Mouse (Mus musculus) MEL (cell line): Measurements from ENCODE around the gene Scd4. TPM values are rescaled to one million over a fixed set of nuclear protein-coding genes. Genes with fewer than 3 reads are reported as not detected.
"Not testable (repeated sequence)": the region's sequence is repeated elsewhere in the genome, so short reads cannot be mapped to it uniquely, and the experiment has no call there.

Experiments
- DNase-seq: peaks from one replicate; pipeline ENCODE4 v3.0.0; 2011; ENCODE audit warnings: low read depth, low spot score
- H3K27ac ChIP-seq: 2 replicates; pipeline ENCODE4 v1.5.1; 2012; ENCODE audit warnings: low read depth, mild to moderate bottlenecking, control low read depth, low read length, moderate library complexity; ENCODE audit not compliant: control insufficient read depth
- H3K27me3 ChIP-seq, 2 experiments: fragments of 150-350 bp in 1 of 2; sonication (generic) in 1 of 2; 2 replicates each; pipeline ENCODE4 v1.6.1; 2012; ENCODE audit warnings: low read length in 2 of 2, mild to moderate bottlenecking in 2 of 2, improper control_type of control experiment in 1 of 2, moderate library complexity in 1 of 2; ENCODE audit not compliant: insufficient read depth in 2 of 2, control insufficient read depth in 1 of 2
- H3K36me3 ChIP-seq, 2 experiments: 2 replicates each; pipeline ENCODE4 v1.6.1; 2012 to 2014; ENCODE audit warnings: low read length in 2 of 2, improper control_type of control experiment in 1 of 2, inconsistent platforms in 1 of 2, mild to moderate bottlenecking in 1 of 2; ENCODE audit not compliant: insufficient read depth in 2 of 2, control insufficient read depth in 1 of 2
- H3K4me1 ChIP-seq, 2 experiments: fragments of 150-350 bp in 1 of 2; sonication (generic) in 1 of 2; 2 replicates each; pipeline ENCODE4 v1.6.1; 2012; ENCODE audit warnings: low read length in 2 of 2, improper control_type of control experiment in 1 of 2, mild to moderate bottlenecking in 1 of 2; ENCODE audit not compliant: insufficient read depth in 2 of 2, control insufficient read depth in 1 of 2
- H3K4me3 ChIP-seq, 2 experiments: fragments of 150-350 bp in 1 of 2; sonication (generic) in 1 of 2; 2 replicates each; pipeline ENCODE4 v1.5.1; 2012; ENCODE audit warnings: low read depth in 2 of 2, low read length in 2 of 2, mild to moderate bottlenecking in 2 of 2, moderate library complexity in 2 of 2, control low read depth in 1 of 2, improper control_type of control experiment in 1 of 2; ENCODE audit not compliant: control insufficient read depth in 1 of 2, insufficient read depth in 1 of 2
- H3K79me2 ChIP-seq: 2 replicates; pipeline ENCODE4 v1.6.1; 2012; ENCODE audit warnings: mild to moderate bottlenecking, low read length, moderate library complexity; ENCODE audit not compliant: control insufficient read depth, poor library complexity, insufficient read depth
- H3K9ac ChIP-seq: 2 replicates; pipeline ENCODE4 v1.6.1; 2012; ENCODE audit warnings: low read depth, mild to moderate bottlenecking, control low read depth, low read length, moderate library complexity; ENCODE audit not compliant: control insufficient read depth, poor library complexity, severe bottlenecking
- H3K9me3 ChIP-seq: fragments of 150-350 bp; sonication (generic); replicated peaks from 2 replicates; pipeline ENCODE4 v1.6.1; 2012; ENCODE audit warnings: mild to moderate bottlenecking, low read length, improper control_type of control experiment, moderate library complexity; ENCODE audit not compliant: insufficient read depth
- BHLHE40 ChIP-seq: IDR thresholded peaks from 2 replicates; pipeline ENCODE4 v1.6.1; 2012; ENCODE audit warnings: low read depth, mild to moderate bottlenecking, inconsistent platforms, low read length, improper control_type of control experiment, borderline replicate concordance
- CTCF ChIP-seq, 3 experiments: IDR thresholded peaks in 2 of 3; conservative IDR thresholded peaks in 1 of 3; 2 replicates each; pipeline ENCODE4 v1.5.1; 2011 to 2012; ENCODE audit warnings: low read length in 3 of 3, low read depth in 2 of 3, mild to moderate bottlenecking in 2 of 3, improper control_type of control experiment in 1 of 3, inconsistent platforms in 1 of 3, mixed read lengths in 1 of 3, moderate library complexity in 1 of 3; ENCODE audit not compliant: control insufficient read depth in 1 of 3, insufficient read depth in 1 of 3, poor library complexity in 1 of 3, severe bottlenecking in 1 of 3
- E2F4 ChIP-seq: IDR thresholded peaks from 2 replicates; pipeline ENCODE4 v1.6.1; 2011; ENCODE audit warnings: low read depth, low read length, improper control_type of control experiment, borderline replicate concordance
- EP300 ChIP-seq, 2 experiments: IDR thresholded peaks; 2 replicates each; pipeline ENCODE4 v1.6.1; 2011; ENCODE audit warnings: improper control_type of control experiment in 2 of 2, low read length in 2 of 2, low read depth in 1 of 2, mild to moderate bottlenecking in 1 of 2
- GABPA ChIP-seq: IDR thresholded peaks from 2 replicates; pipeline ENCODE4 v1.6.1; 2012; ENCODE audit warnings: low read depth, mild to moderate bottlenecking, inconsistent platforms, low read length, improper control_type of control experiment, moderate library complexity
- GATA1 ChIP-seq: IDR thresholded peaks from 2 replicates; pipeline ENCODE4 v1.6.1; 2011; ENCODE audit warnings: low read depth, low read length, improper control_type of control experiment
- HCFC1 ChIP-seq: IDR thresholded peaks from 2 replicates; pipeline ENCODE4 v1.6.1; 2012; ENCODE audit warnings: low read depth, mild to moderate bottlenecking, inconsistent platforms, low read length, improper control_type of control experiment, moderate library complexity
- JUND ChIP-seq: IDR thresholded peaks from 2 replicates; pipeline ENCODE4 v1.6.1; 2011; ENCODE audit warnings: low read depth, mild to moderate bottlenecking, improper control_type of control experiment, low read length
- KAT2A ChIP-seq: conservative IDR thresholded peaks from 2 replicates; pipeline ENCODE4 v1.6.1; 2012; ENCODE audit warnings: low read depth, low read length, improper control_type of control experiment, inconsistent platforms
- MAFK ChIP-seq: IDR thresholded peaks from 2 replicates; pipeline ENCODE4 v1.6.1; 2011; ENCODE audit warnings: low read depth, mild to moderate bottlenecking, low read length, improper control_type of control experiment, borderline replicate concordance
- MAX ChIP-seq: IDR thresholded peaks from 2 replicates; pipeline ENCODE4 v1.6.1; 2011; ENCODE audit warnings: low read length, improper control_type of control experiment
- MAZ ChIP-seq: IDR thresholded peaks from 2 replicates; pipeline ENCODE4 v1.6.1; 2012; ENCODE audit warnings: low read depth, mild to moderate bottlenecking, inconsistent platforms, low read length, improper control_type of control experiment
- MEF2A ChIP-seq: IDR thresholded peaks from 2 replicates; pipeline ENCODE4 v1.6.1; 2014; ENCODE audit warnings: low read depth, mild to moderate bottlenecking, inconsistent platforms, low read length, improper control_type of control experiment; ENCODE audit not compliant: poor library complexity, insufficient replicate concordance, severe bottlenecking; ENCODE audit errors: extremely low read depth
- MXI1 ChIP-seq: IDR thresholded peaks from 2 replicates; pipeline ENCODE4 v1.6.1; 2011; ENCODE audit warnings: mild to moderate bottlenecking, low read depth, low read length, improper control_type of control experiment
- MYB ChIP-seq: IDR thresholded peaks from 2 replicates; pipeline ENCODE4 v1.6.1; 2011; ENCODE audit warnings: mild to moderate bottlenecking, low read depth, low read length, improper control_type of control experiment
- MYC ChIP-seq: IDR thresholded peaks from 2 replicates; pipeline ENCODE4 v1.6.1; 2011; ENCODE audit warnings: low read depth, mild to moderate bottlenecking, low read length, improper control_type of control experiment, moderate library complexity
- NRF1 ChIP-seq: IDR thresholded peaks from 2 replicates; pipeline ENCODE4 v1.6.1; 2014; ENCODE audit warnings: low read depth, mild to moderate bottlenecking, inconsistent platforms, low read length, improper control_type of control experiment, moderate library complexity; ENCODE audit not compliant: poor library complexity, insufficient read depth, severe bottlenecking
- POLR2A ChIP-seq, 2 experiments: IDR thresholded peaks; 2 replicates each; pipeline ENCODE4 v1.6.1; 2011 to 2012; ENCODE audit warnings: low read length in 2 of 2, mild to moderate bottlenecking in 2 of 2, control low read depth in 1 of 2, improper control_type of control experiment in 1 of 2, low read depth in 1 of 2, moderate library complexity in 1 of 2; ENCODE audit not compliant: control insufficient read depth in 1 of 2, insufficient read depth in 1 of 2, poor library complexity in 1 of 2
- POLR2AphosphoS5 ChIP-seq: IDR thresholded peaks from 2 replicates; pipeline ENCODE4 v1.6.1; 2012; ENCODE audit warnings: low read depth, borderline replicate concordance, mild to moderate bottlenecking, inconsistent platforms, low read length, moderate library complexity, mixed read lengths
- RCOR1 ChIP-seq: IDR thresholded peaks from 2 replicates; pipeline ENCODE4 v1.6.1; 2012; ENCODE audit warnings: low read depth, mild to moderate bottlenecking, inconsistent platforms, low read length, improper control_type of control experiment
- SIN3A ChIP-seq: IDR thresholded peaks from 2 replicates; pipeline ENCODE4 v1.6.1; 2012; ENCODE audit warnings: low read length, improper control_type of control experiment, inconsistent platforms
- SMC3 ChIP-seq: IDR thresholded peaks from 2 replicates; pipeline ENCODE4 v1.6.1; 2011; ENCODE audit warnings: low read depth, low read length, improper control_type of control experiment
- TAL1 ChIP-seq: IDR thresholded peaks from 2 replicates; pipeline ENCODE4 v1.6.1; 2012; ENCODE audit warnings: mild to moderate bottlenecking, inconsistent platforms, low read length, moderate library complexity, mixed read lengths
- TCF12 ChIP-seq: IDR thresholded peaks from 2 replicates; pipeline ENCODE4 v1.6.1; 2014; ENCODE audit warnings: low read depth, mild to moderate bottlenecking, inconsistent platforms, low read length, improper control_type of control experiment, moderate library complexity
- UBTF ChIP-seq: IDR thresholded peaks from 2 replicates; pipeline ENCODE4 v1.6.1; 2012; ENCODE audit warnings: low read depth, mild to moderate bottlenecking, inconsistent platforms, low read length, improper control_type of control experiment, moderate library complexity, borderline replicate concordance; ENCODE audit not compliant: insufficient read depth
- USF1 ChIP-seq: IDR thresholded peaks from 2 replicates; pipeline ENCODE4 v1.6.1; 2014; ENCODE audit warnings: low read depth, mild to moderate bottlenecking, inconsistent platforms, low read length, improper control_type of control experiment, moderate library complexity
- USF2 ChIP-seq, 2 experiments: IDR thresholded peaks; 2 replicates each; pipeline ENCODE4 v1.6.1; 2011 to 2012; ENCODE audit warnings: improper control_type of control experiment in 2 of 2, low read length in 2 of 2, borderline replicate concordance in 1 of 2, inconsistent platforms in 1 of 2, low read depth in 1 of 2, mild to moderate bottlenecking in 1 of 2; ENCODE audit not compliant: insufficient read depth in 1 of 2
- ZKSCAN1 ChIP-seq: IDR thresholded peaks from 2 replicates; pipeline ENCODE4 v1.6.1; 2012; ENCODE audit warnings: low read depth, mild to moderate bottlenecking, inconsistent platforms, low read length, improper control_type of control experiment, moderate library complexity
- ZMIZ1 ChIP-seq: IDR thresholded peaks from 2 replicates; pipeline ENCODE4 v1.6.1; 2012; ENCODE audit warnings: low read depth, mild to moderate bottlenecking, inconsistent platforms, low read length, improper control_type of control experiment, moderate library complexity
- ZNF384 ChIP-seq: IDR thresholded peaks from 2 replicates; pipeline ENCODE4 v1.6.1; 2012; ENCODE audit warnings: low read depth, mild to moderate bottlenecking, inconsistent platforms, low read length, improper control_type of control experiment
- polyA plus RNA-seq, 2 experiments: library from polyadenylated mRNA; stranded (reverse) in 1 of 2; unstranded in 1 of 2; fragments of >175 nt in 1 of 2; fragments of >200 nt in 1 of 2; gene quantifications; 2 replicates each; pipeline versions ENCODE4 v1.2.1 to v1.2.4; 2012; ENCODE audit warnings: low replicate concordance in 2 of 2, low read depth in 1 of 2; ENCODE audit not compliant: insufficient read length in 2 of 2, insufficient read depth in 1 of 2, missing spikeins in 1 of 2
- total RNA-seq: library from RNA; depleted of rRNA; stranded (reverse); fragments of 300-350 nt; gene quantifications from 2 replicates; pipeline ENCODE4 v1.2.3, GENCODE M21; 2012

Scd4 gene
- total and polyA plus RNA-seq, 3 experiments: 0.31 to 0.36 TPM; not detected in 1

- peak; percentile 35 for DNase-seq
- not testable (repeated sequence) for H3K27ac ChIP-seq, H3K9ac ChIP-seq, H3K79me2 ChIP-seq, H3K4me3 ChIP-seq, H3K27me3 ChIP-seq, H3K9me3 ChIP-seq
- Histone ChIP-seq H3K4me1 (peaks cover 2 to 14% of the 10 kb centered on the region in 2 experiments; a peak in 3 of 4 replicates), H3K36me3 (peaks cover 0 to 11% of the 10 kb centered on the region in 2 experiments; a peak in 2 of 4 replicates)
- TF ChIP-seq ZKSCAN1: peak; percentile 91
Measured at GRCm38 (mm10) chr19:44331128-44331527, 1.8 kb upstream of the Scd4 start.

- Histone ChIP-seq H3K27me3 (peaks cover 0 to 6% of the 10 kb centered on the region in 2 experiments; a peak in 3 of 4 replicates), H3K36me3 (peaks cover 0 to 11% of the 10 kb centered on the region in 2 experiments; a peak in 2 of 4 replicates), H3K4me3 (no peak overlapping the region), H3K9ac (no peak overlapping the region), H3K27ac (no peak overlapping the region), H3K79me2 (no peaks in the 10 kb centered on the region), H3K4me1 (peaks cover 2 to 14% of the 10 kb centered on the region in 2 experiments; a peak in 3 of 4 replicates), H3K9me3 (no peaks in the 10 kb centered on the region)
- peak; percentile 96 for DNase-seq
- TF ChIP-seq UBTF (no peak), POLR2A (IDR thresholded peaks at IDR 0.05; ENCODE audit: control insufficient read depth in 1 of 2, insufficient read depth in 1 of 2, low read depth in 1 of 2, low read length in 2 of 2, poor library complexity in 1 of 2) (no peak), MAFK (peak; percentile 80; the same call in 1 of the 2 replicates), HCFC1 (no peak), MAX (peak; percentile 35; the same call in 1 of the 2 replicates), ZNF384 (peak; percentile 97), MEF2A (no peak), RCOR1 (peak; percentile 98), ZKSCAN1 (no peak), JUND (peak; percentile 93), CTCF (IDR thresholded peaks at IDR 0.05 in 2 of 3, conservative IDR thresholded peaks at IDR 0.05 in 1 of 3; ENCODE audit: control insufficient read depth in 1 of 3, insufficient read depth in 1 of 3, low read depth in 2 of 3, low read length in 3 of 3, poor library complexity in 1 of 3, severe bottlenecking in 1 of 3) (no peak), MAZ (0 out of 2 replicates have a peak, but pooled peaks have one; percentile 12), MYB (peak; percentile 44; the same call in 1 of the 2 replicates), MXI1 (peak; percentile 31; the same call in 1 of the 2 replicates), GATA1 (peak; percentile 89), SMC3 (peak; percentile 16; the same call in 1 of the 2 replicates), SIN3A (peak; percentile 87), EP300 (IDR thresholded peaks at IDR 0.05; ENCODE audit: low read depth in 1 of 2, low read length in 2 of 2) (peak; percentile 90 to 98), USF1 (peak; percentile 76), KAT2A (no peak), BHLHE40 (peak; percentile 80), MYC (peak; percentile 44; the same call in 1 of the 2 replicates), TCF12 (peak; percentile 78), ZMIZ1 (no peak), NRF1 (no peak), TAL1 (no peak), GABPA (no peak), USF2 (IDR thresholded peaks at IDR 0.05; ENCODE audit: borderline replicate concordance in 1 of 2, insufficient read depth in 1 of 2, low read depth in 1 of 2, low read length in 2 of 2) (no peak), POLR2AphosphoS5 (no peak), E2F4 (no peak)
Measured at GRCm38 (mm10) chr19:44331911-44332310, 981 bp upstream of the Scd4 start.
